Mouse (Mus musculus): ENCODE data around the gene Fbln7. TPM values are rescaled to one million over a fixed set of nuclear protein-coding genes. Genes with fewer than 3 reads are reported as not detected.

The Fbln7 gene
- polyA plus RNA-seq, 1 experiment from 2014 or later: 9.4 TPM

GRCm38 (mm10) chr2:128902843-128903242 is 40.1 kb downstream of the Fbln7 start:
- H3K27me3 ChIP-seq: no peaks in the 10 kb centered on the region
- CTCF ChIA-PET: interaction anchor here (0.9 to 1.3 kb wide), 2 partner anchors 8 to 45 kb away, joined by 3 to 4 read pairs; no protein-coding TSS in a partner anchor
- TF ChIP-seq CTCF (IDR thresholded peaks at IDR 0.05): no peak
- DNase-seq (ENCODE audit: low read depth, low spot score) (no peak), ATAC-seq (no peak)
- in situ Hi-C loops (cut with MboI; ENCODE audit: low pct_unique_long_range_greater_than_20kb): no loop called here
- POLR2A ChIA-PET: no interaction called here

DNA sequence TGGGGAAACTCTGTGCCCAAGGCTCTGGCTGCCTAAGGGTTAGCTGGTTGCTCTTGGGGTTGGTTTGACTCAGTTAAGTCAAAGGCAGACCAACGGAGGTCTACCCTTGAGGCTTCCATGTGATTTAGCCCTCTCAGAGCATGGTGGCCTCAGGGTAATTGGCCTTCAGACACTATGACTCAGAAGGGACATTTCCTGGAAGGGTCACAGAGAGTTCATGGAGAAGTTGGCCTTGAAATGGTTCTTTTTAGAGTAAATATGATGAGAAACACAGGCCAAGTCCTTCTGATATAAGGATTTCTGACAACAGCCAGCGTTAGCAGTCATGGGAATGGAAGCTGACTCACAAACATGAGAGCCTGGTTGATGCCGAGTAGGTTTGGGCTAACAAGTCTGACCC is 40.9 kb downstream of the Fbln7 start:
- in situ Hi-C loops (cut with MboI; ENCODE audit: low pct_unique_long_range_greater_than_20kb): no loop called here
- ATAC-seq (no peak), DNase-seq (ENCODE audit: low read depth, low spot score) (no peak)
- no peaks in the 10 kb centered on the region for H3K27me3 ChIP-seq
- TF ChIP-seq CTCF (IDR thresholded peaks at IDR 0.05): no peak
- ChIA-PET CTCF (interaction anchor here (1.3 kb wide), 1 partner anchor 9 kb away, joined by 4 read pairs; no protein-coding TSS in a partner anchor), POLR2A (no interaction called here)

GRCm38 (mm10) chr2:128914978-128915377 is 52.2 kb downstream of the Fbln7 start:
- ChIA-PET POLR2A (no interaction called here), CTCF (no interaction called here)
- no peak for TF ChIP-seq CTCF (IDR thresholded peaks at IDR 0.05)
- no peak for DNase-seq (ENCODE audit: low read depth, low spot score)
- no peaks in the 10 kb centered on the region for H3K27me3 ChIP-seq
- no peak for ATAC-seq
- in situ Hi-C loops (cut with MboI; ENCODE audit: low pct_unique_long_range_greater_than_20kb): no loop called here

GRCm38 (mm10) chr2:128916528-128916927 is 53.7 kb downstream of the Fbln7 start:
- CTCF ChIA-PET: interaction anchor here (1.2 to 1.7 kb wide), 2 partner anchors 9 to 57 kb away, joined by 3 read pairs; no protein-coding TSS in a partner anchor
- DNase-seq (ENCODE audit: low read depth, low spot score) (no peak), ATAC-seq (no peak)
- TF ChIP-seq CTCF (IDR thresholded peaks at IDR 0.05): no peak
- POLR2A ChIA-PET: no interaction called here
- no peaks in the 10 kb centered on the region for H3K27me3 ChIP-seq
- in situ Hi-C loops (cut with MboI; ENCODE audit: low pct_unique_long_range_greater_than_20kb): no loop called here

DNA sequence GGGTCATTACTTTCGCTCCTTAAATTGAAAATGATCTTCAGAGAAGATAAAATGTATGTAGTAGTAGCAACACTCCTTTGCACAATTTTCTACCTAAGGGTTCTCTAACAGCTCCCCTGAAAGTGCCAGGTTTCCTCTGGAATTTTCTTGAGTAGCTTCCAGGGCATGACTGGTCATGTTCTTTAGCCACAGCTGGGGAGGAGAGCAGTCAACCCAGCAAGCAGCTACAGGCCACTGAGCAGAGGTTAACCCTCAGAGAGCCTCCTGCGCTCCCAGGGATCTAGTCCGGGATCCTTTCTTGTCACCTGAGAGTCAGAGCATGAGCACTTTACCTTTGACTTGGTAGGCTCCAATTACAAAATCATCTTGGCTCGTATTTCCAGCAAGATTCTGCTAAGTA is 62.0 kb downstream of the Fbln7 start:
- DNase-seq (ENCODE audit: low read depth, low spot score): no peak
- in situ Hi-C loops (cut with MboI; ENCODE audit: low pct_unique_long_range_greater_than_20kb): no loop called here
- no peaks in the 10 kb centered on the region for H3K27me3 ChIP-seq
- no peak for ATAC-seq
- ChIA-PET CTCF (interaction anchor here (0.7 to 1.5 kb wide), 3 partner anchors 12 to 18 kb away, joined by 3 to 5 read pairs (median 3); no protein-coding TSS in a partner anchor), POLR2A (no interaction called here)
- TF ChIP-seq CTCF (IDR thresholded peaks at IDR 0.05): no peak

- no peaks in the 10 kb centered on the region for H3K27me3 ChIP-seq
- ChIA-PET CTCF (no interaction called here), POLR2A (no interaction called here)
- no peak for TF ChIP-seq CTCF (IDR thresholded peaks at IDR 0.05)
- ATAC-seq (no peak), DNase-seq (ENCODE audit: low read depth, low spot score) (no peak)
- in situ Hi-C loops (cut with MboI; ENCODE audit: low pct_unique_long_range_greater_than_20kb): no loop called here
Observed at GRCm38 (mm10) chr2:128928446-128928845, 65.7 kb downstream of the Fbln7 start.

GRCm38 (mm10) chr2:128930704-128931103 is 67.9 kb downstream of the Fbln7 start:
- TF ChIP-seq CTCF (IDR thresholded peaks at IDR 0.05): no peak
- no peak for ATAC-seq
- ChIA-PET CTCF (no interaction called here), POLR2A (no interaction called here)
- in situ Hi-C loops (cut with MboI; ENCODE audit: low pct_unique_long_range_greater_than_20kb): no loop called here
- H3K27me3 ChIP-seq: no peaks in the 10 kb centered on the region
- DNase-seq (ENCODE audit: low read depth, low spot score): no peak

DNA sequence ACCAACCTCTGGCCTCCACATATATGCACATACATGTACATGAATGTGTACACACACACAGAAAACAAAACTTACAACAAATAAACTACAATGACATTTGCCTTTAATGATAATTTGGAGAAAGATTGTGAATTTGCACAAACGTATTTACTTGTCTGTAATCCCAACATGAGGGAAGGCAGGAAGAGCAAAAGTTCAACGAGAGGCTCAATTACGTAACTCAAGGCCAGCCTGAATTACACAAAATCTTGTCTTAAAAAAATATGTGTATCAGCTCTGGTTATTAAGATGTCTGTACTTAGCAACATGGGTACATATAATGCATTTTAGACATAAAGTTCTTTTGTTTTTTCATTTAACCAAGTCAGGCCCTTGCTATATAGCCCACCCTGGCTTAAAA is 73.5 kb downstream of the Fbln7 start:
- no peak for TF ChIP-seq CTCF (IDR thresholded peaks at IDR 0.05)
- ChIA-PET POLR2A (no interaction called here), CTCF (interaction anchor here (1.8 to 2.1 kb wide), 2 partner anchors 10 to 101 kb away, joined by 3 to 11 read pairs; no protein-coding TSS in a partner anchor)
- H3K27me3 ChIP-seq: no peaks in the 10 kb centered on the region
- ATAC-seq: no peak
- DNase-seq (ENCODE audit: low read depth, low spot score): no peak
- in situ Hi-C loops (cut with MboI; ENCODE audit: low pct_unique_long_range_greater_than_20kb): no loop called here

DNA sequence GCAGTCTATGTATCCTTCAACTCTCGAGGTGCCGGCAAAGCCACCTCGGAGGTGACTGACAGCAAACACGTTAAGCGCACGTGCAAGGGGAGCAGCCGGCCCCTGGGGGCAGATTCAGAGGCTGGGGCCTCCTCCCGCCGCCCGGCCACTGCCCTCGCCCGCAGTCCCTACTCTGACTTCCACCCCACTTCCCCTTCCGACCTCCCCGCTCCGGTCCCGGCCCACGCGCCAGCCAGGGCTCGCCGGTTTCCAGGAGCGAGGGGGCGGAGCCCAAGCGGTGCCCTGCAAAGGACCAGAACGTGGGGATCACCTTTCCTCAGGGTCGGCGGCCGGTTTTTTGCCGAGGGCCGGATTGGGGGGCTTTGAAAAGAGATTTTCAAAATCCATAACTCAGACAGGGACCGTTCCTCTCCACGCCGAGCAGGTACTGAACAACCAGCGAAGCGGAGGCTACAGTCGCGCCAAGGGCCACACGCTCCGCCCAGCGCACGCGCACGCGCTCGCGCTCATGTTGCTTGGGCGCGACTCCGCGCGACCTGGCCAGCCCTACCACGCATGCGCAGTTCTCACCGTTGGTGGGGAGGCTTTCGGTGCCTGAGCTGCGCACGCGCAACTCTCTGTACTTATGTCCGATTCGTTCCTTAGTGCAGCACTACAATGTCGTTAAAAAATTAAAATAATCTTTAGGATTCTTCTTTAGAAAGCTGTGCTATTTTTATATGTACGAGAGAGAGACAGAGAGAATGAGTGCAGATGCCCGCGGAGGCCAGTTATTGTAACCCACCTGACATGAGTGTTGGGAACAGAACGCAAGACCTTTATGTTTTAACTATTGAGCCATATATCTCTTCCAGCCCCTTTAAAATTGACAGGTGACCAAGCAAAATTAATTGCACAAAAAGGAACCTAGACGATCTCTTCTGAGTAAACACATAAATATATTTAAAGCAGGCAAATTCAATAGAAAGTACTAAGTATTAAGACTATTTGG is 81.1 kb downstream of the Fbln7 start, which contains the start of gene Zc3h8:
TSS of gene Zc3h8 (minus strand) at position 540 of the 991 bp plus-strand sequence.
- ChIA-PET CTCF (interaction anchor here (1.5 kb wide), 1 partner anchor 111 kb away, joined by 4 read pairs; no protein-coding TSS in a partner anchor), POLR2A (interaction anchor here (0.6 kb wide), 1 partner anchor 286 kb away, joined by 4 read pairs; no protein-coding TSS in a partner anchor)
- peak; percentile 70 for DNase-seq (ENCODE audit: low read depth, low spot score)
- ATAC-seq: peak; percentile 90
- in situ Hi-C loops (cut with MboI; ENCODE audit: low pct_unique_long_range_greater_than_20kb): no loop called here
- TF ChIP-seq CTCF (IDR thresholded peaks at IDR 0.05): no peak
- H3K27me3 ChIP-seq: no peaks in the 10 kb centered on the region

Other genes with a start within 250 kb of the Fbln7 start
- 57.0 TPM for gene Anapc1, start 175.6 kb upstream of the Fbln7 start, polyA plus RNA-seq (2021)
- gene Mertk, start 164.0 kb upstream of the Fbln7 start, polyA plus RNA-seq (2021): 2.5 TPM
- 32.1 TPM for gene Tmem87b, start 44.9 kb upstream of the Fbln7 start, polyA plus RNA-seq (2021)
- gene Zc3h8, start 81.1 kb downstream of the Fbln7 start, polyA plus RNA-seq (2021): 8.5 TPM
- gene Zc3h6, start 104.4 kb downstream of the Fbln7 start, polyA plus RNA-seq (2021): 5.8 TPM
- 4.8 TPM for gene Gm10762, start 104.7 kb downstream of the Fbln7 start, polyA plus RNA-seq (2021)
- gene Vinac1, start 185.2 kb downstream of the Fbln7 start, polyA plus RNA-seq (2021): 0.04 TPM
- gene Ttl, start 203.0 kb downstream of the Fbln7 start, polyA plus RNA-seq (2021): 18.1 TPM
- gene Polr1b, start 238.0 kb downstream of the Fbln7 start, polyA plus RNA-seq (2021): 26.7 TPM

All from Patski (cell line).